Mouse (Mus musculus) frontal cortex, postnatal 36 days (tissue): ENCODE data around the gene Nudt6.

Experiments
- DNase-seq, 2 experiments: peaks; one replicate each; pipeline ENCODE4 v3.0.0; 2022; ENCODE audit warnings: low spot score in 2 of 2

Gene Nudt6

GRCm38 (mm10) chr3:37383096-37383765, 36.8 kb downstream of the Nudt6 start:
- DNase-seq: no peak

- DNase-seq: no peak
These were observed 38.6 kb downstream of the Nudt6 start for GRCm38 (mm10) chr3:37381457-37381856.

GRCm38 (mm10) chr3:37379930-37380881, 39.8 kb downstream of the Nudt6 start:
- peak; percentile 2 to 3 for DNase-seq

- no peak for DNase-seq
These were observed 40.8 kb downstream of the Nudt6 start for GRCm38 (mm10) chr3:37379201-37379600.

- DNase-seq: no peak
These were observed 41.6 kb downstream of the Nudt6 start for GRCm38 (mm10) chr3:37378412-37378811.

- no peak for DNase-seq
These were observed 42.1 kb downstream of the Nudt6 start for GRCm38 (mm10) chr3:37377926-37378325.

- no peak for DNase-seq
These were observed 46.3 kb downstream of the Nudt6 start for GRCm38 (mm10) chr3:37373712-37374111.

GRCm38 (mm10) chr3:37370407-37370806, 49.6 kb downstream of the Nudt6 start:
- no peak for DNase-seq

- no peak for DNase-seq
These were observed 53.5 kb downstream of the Nudt6 start for GRCm38 (mm10) chr3:37366381-37367053.

- DNase-seq: no peak
These were observed 54.0 kb downstream of the Nudt6 start for GRCm38 (mm10) chr3:37365976-37366375.

- DNase-seq: no peak
These were observed 54.9 kb downstream of the Nudt6 start for GRCm38 (mm10) chr3:37365144-37365543.

GRCm38 (mm10) chr3:37360729-37361128, 59.3 kb downstream of the Nudt6 start:
- no peak for DNase-seq
